In genomic region chr2:74964360-74964759, GRCm38 (mm10) we compare ENCODE assay signal across 8 mouse cellular contexts.
DNase-seq lines count a peak whose midpoint lies in the region; ATAC-seq lines count a peak whose summit lies in the region.

No protein-coding gene starts in this region.

- DNase-seq in NIH3T3 (ENCODE audit: low read depth): peak; percentile 96
- peak; percentile 77 for DNase-seq in cerebellum, adult 8-10 months
- DNase-seq in frontal cortex, adult 2 months (ENCODE audit: extremely low spot score in 1 of 2, low spot score in 1 of 2): peak; percentile 31 to 93
- DNase-seq in hindbrain, embryonic 14.5 days (ENCODE audit: low spot score): peak; percentile 91
- peak; percentile 82 to 86 for DNase-seq in layer of hippocampus, postnatal 10 days (ENCODE audit: low spot score in 2 of 2)
- DNase-seq in lung, postnatal 4 days: peak; percentile 82 to 87
- peak; percentile 75 to 84 for DNase-seq in right cerebral cortex, postnatal 10 days (ENCODE audit: low spot score in 2 of 2)
- DNase-seq in urinary bladder, postnatal 14 days (ENCODE audit: low spot score): peak; percentile 92

- H3K27ac ChIP-seq in hindbrain, embryonic 14.5 days: no peak overlapping the region

- H3K27me3 ChIP-seq in hindbrain, embryonic 14.5 days (ENCODE audit: control insufficient read depth, insufficient read depth, low read length): no peaks in the 10 kb centered on the region

- ATAC-seq in hindbrain, embryonic 14.5 days (ENCODE audit: low FRiP score): no peak

- no peak overlapping the region for H3K4me3 ChIP-seq in hindbrain, embryonic 14.5 days (replicated peaks; ENCODE audit: low read length)

- WGBS in hindbrain, embryonic 14.5 days: 1% methylated on average over 6 of the region's 6 CpGs

- H3K9me3 ChIP-seq in hindbrain, embryonic 14.5 days (ENCODE audit: control insufficient read depth, low read length): no peaks in the 10 kb centered on the region

- peaks cover 17% of the 10 kb centered on the region for H3K4me1 ChIP-seq in hindbrain, embryonic 14.5 days (replicated peaks; ENCODE audit: control insufficient read depth, insufficient read depth, low read length)

- no peaks in the 10 kb centered on the region for H3K36me3 ChIP-seq in hindbrain, embryonic 14.5 days (replicated peaks; ENCODE audit: control insufficient read depth, insufficient read depth)

- 0 out of 2 replicates have a peak overlapping the region, but pooled peaks have one; percentile 15 for H3K4me2 ChIP-seq in hindbrain, embryonic 14.5 days (replicated peaks)

- H3K9ac ChIP-seq in hindbrain, embryonic 14.5 days: no peak overlapping the region
